Mouse (Mus musculus): ENCODE measurements around the gene Ppp1r12b.

DNA sequence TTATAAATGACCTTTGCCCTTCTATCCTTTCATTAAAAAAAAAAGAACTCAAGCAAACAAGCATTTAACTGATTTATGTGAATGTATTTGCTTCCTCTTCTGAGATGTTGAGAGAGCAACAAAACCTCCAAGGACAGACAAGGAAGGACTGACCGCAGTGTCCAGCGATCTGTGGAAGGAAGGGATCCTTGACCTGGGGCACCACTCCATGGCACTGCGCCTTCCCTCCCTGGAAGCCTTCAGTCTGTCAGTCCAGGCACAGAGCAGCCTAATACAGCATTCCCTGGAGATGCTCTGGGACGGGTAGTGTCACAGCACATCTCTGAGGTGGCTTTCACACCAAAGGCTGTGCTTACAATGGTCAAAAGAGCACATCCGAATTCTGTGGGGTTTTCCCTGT, 172.9 kb downstream of the Ppp1r12b start:
- TF ChIP-seq CTCF (IDR thresholded peaks at IDR 0.05; ENCODE audit: control insufficient read depth, insufficient read depth, low read length) (no peak), POLR2A (IDR thresholded peaks at IDR 0.05; ENCODE audit: borderline replicate concordance, control insufficient read depth, low read depth, low read length) (no peak)

Measured in bone marrow, adult 2 months (tissue).